Mouse (Mus musculus): Measurements from ENCODE around the gene Ntng2.
A peak's percentile ranks its signal among the peaks of the same experiment; 100 is the strongest.

Gene Ntng2

GRCm38 (mm10) chr2:29252599-29253204, at the start of gene Ntng2:
TSS of gene Ntng2 (minus strand) at chr2:29253005.
- DNase-seq, result peak; percentile 51

GRCm38 (mm10) chr2:29295557-29295956, 42.8 kb upstream of the Ntng2 start:
- no peak for DNase-seq

- no peak for DNase-seq
Observed at GRCm38 (mm10) chr2:29287651-29288050, 34.8 kb upstream of the Ntng2 start.

- no peak for DNase-seq
Observed at GRCm38 (mm10) chr2:29277703-29278121, 24.9 kb upstream of the Ntng2 start.

- no peak for DNase-seq
Observed at GRCm38 (mm10) chr2:29271803-29272518, 19.2 kb upstream of the Ntng2 start.

- DNase-seq, result no peak
Observed at GRCm38 (mm10) chr2:29271098-29271497, 18.3 kb upstream of the Ntng2 start.

GRCm38 (mm10) chr2:29266810-29267209, 14.0 kb upstream of the Ntng2 start:
- no peak for DNase-seq

- no peak for DNase-seq
Observed at GRCm38 (mm10) chr2:29262436-29262915, 9.7 kb upstream of the Ntng2 start.

GRCm38 (mm10) chr2:29261126-29261525, 8.3 kb upstream of the Ntng2 start:
- no peak for DNase-seq

GRCm38 (mm10) chr2:29253205-29253865, 530 bp upstream of the Ntng2 start:
- DNase-seq, result peak; percentile 28

GRCm38 (mm10) chr2:29252059-29252598, 676 bp downstream of the Ntng2 start:
- DNase-seq, result peak; percentile 46

GRCm38 (mm10) chr2:29251095-29252058, 1.4 kb downstream of the Ntng2 start:
- DNase-seq, result no peak

- DNase-seq, result no peak
Observed at GRCm38 (mm10) chr2:29250263-29251094, 2.3 kb downstream of the Ntng2 start.

- DNase-seq, result no peak
Observed at GRCm38 (mm10) chr2:29249852-29250251, 3.0 kb downstream of the Ntng2 start.

- DNase-seq, result no peak
Observed at GRCm38 (mm10) chr2:29248551-29248950, 4.3 kb downstream of the Ntng2 start.

- no peak for DNase-seq
Observed at GRCm38 (mm10) chr2:29247386-29247785, 5.4 kb downstream of the Ntng2 start.

- DNase-seq, result no peak
Observed at GRCm38 (mm10) chr2:29246891-29247290, 5.9 kb downstream of the Ntng2 start.

- DNase-seq, result no peak
Observed at GRCm38 (mm10) chr2:29246275-29246674, 6.5 kb downstream of the Ntng2 start.

- DNase-seq, result no peak
Observed at GRCm38 (mm10) chr2:29245341-29245779, 7.4 kb downstream of the Ntng2 start.

- no peak for DNase-seq
Observed at GRCm38 (mm10) chr2:29239329-29239728, 13.5 kb downstream of the Ntng2 start.

GRCm38 (mm10) chr2:29237623-29238022, 15.2 kb downstream of the Ntng2 start:
- peak; percentile 77 for DNase-seq

All from kidney, adult 18-20 months (tissue).